Mouse (Mus musculus) ovary, postnatal 14 days (tissue): ENCODE measurements at regions not wholly inside any gene's neighbourhood (a gene's known extent, or its start where the extent isn't known, plus 50 kb on each side); places are given as distances from the start of the nearest gene placed in this dataset.

Source experiments
- DNase-seq: peaks from one replicate; pipeline ENCODE4 v3.0.0; 2022; ENCODE audit warnings: low spot score

DNA sequence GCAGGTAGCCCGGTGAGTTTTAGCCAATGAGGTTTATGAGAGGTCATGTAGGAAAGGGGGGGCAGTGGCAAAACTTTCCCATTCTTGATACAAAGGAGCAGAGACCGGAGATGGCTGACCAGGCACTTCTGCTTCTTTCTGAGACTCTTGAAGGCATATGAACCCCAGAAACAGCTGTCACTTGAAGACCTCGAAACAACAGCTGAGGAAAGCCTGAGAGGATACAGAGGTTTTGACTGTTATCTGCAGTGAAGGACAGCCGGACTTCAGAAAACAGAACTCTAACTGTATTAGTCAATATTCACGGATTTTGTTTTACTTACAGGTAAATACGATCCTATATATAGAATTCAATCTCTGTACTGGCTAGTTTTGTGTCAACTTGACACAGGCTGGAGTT is 50.0 kb upstream of the Tiparp start:
- no peak for DNase-seq

DNA sequence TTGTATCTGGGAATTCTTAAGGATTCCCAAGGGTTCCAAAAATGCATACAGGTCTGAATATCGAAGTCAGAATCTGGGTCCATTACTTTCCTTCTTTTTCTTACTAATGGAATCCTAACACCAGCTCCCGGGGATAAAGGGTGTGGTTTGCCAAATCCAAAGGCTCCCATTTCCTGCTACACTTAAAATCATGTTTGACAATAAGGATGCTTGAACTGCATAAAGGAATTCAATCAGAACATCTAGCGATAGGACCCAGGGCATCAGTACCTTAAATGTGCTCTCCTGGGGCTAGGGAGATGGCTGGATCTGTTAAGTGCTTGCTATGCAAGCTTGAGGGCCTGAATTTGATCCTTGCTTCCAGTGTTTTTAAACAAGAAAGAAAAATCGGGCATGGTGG is 51.1 kb upstream of the Tiparp start:
- DNase-seq, result no peak

DNA sequence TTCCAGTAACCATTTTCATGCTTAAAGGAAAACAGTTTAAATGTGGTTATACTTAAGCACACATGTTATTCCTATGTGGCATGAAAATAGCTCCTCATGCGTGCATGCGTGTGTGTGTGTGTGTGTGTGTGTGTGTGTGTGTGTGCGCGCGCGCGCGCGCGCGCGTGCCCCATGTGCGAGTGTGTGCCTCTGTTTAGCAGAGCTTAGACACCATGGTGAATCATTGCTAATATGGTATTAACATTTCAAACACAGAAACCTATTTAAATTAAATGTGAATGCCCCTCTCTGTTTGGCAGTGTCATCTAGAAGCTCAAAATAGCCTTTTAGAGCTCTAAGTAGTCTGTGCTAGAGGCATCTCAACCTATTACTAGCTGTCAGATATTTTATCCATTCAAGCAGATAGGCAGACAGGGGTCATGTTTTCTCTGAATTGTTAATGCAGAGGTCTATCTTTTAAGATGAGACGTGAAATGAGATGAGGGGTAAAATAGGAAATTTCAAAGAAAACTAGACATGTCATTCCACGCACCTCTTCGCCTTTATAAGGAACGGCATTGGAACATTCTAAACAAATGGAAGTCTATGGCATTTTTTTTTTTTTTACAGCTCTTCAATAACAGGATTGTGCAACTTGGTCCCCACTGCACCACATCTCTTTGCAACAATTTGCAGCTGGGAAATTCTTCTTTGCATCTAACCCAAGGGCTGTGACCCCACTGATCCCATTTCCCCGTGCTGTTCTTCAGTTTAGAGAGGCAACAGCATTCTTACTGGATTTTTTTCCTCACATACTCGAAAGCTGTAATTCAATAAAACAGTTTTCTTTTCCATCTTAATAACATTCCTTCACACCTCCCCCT is 51.9 kb upstream of the Tiparp start:
- no peak for DNase-seq

DNA sequence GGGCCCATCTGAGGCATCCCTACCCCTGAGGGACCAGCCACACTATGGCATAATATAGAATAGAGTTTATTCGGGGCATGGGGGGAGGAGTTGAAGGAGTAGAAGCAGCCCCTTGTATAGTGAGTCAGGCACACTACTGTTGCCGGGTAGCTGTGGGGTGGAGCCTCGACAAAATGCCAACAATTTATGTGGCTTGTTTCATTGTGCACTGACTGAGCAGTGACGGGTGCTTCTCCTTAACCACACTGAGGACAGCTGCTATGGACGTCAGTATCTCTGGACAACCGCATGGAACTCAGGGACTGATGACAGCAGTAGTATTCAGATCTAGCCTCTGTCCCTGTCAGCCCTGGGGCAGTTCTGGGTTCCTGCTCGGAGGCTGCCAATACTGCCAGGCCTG is 53.6 kb upstream of the Tiparp start:
- DNase-seq, result no peak

DNA sequence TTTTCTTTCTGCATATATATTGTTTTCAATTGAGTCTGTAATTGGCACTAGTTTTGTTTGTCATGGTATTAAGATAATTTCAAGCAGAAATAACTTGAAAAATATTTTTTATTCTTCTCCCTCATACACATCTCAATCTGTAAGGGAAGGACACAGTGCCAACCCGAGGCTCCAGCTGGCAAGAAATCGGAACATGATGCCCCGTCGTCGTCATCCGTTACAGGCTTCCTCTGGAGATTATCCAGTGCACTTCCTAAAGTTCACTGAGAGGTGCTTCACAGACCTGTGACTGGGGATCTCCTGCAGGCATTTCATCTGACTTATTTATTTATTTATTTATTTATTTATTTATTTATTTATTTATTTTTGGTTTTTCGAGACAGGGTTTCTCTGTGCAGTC is 56.4 kb upstream of the Tiparp start:
- DNase-seq, result no peak

DNA sequence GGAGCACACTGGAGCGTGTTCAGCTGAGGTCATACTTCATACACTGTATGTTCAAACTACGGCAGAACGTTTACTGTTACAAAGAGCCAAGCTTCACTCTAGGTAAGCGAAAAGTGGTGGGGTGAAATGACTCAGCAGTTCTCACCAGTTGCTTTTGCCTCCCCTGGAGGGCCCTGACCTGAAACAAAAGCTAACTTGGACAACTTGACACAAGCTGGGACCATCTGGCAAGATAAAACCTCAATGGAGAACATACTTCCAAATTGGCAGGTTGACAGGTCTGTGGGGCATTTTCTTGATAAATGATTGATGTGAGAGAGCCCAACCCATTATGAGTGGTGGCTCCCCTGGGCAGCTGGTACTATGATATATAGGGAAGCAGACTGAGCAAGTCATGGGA is 59.0 kb upstream of the Tiparp start:
- DNase-seq, result no peak

DNA sequence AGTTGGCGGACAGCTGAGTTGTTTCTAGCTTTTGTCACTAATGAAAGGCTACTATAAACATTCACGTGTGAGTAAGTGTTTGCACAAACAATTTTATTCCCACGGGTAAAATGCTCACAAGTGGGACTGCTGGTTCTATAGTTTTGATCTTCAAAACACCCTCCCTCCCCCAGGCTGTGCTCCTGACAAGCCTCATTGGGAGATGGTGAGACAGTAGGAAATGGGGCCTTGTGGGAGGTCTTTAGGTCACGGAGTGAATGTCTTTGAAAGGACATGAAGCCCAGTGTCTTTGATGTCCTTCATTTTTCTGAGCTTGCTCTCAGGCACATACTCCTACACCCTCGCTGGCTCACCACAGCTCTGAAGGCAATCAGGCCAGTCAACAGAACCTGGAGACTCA is 63.4 kb upstream of the Tiparp start:
- DNase-seq, result no peak

DNA sequence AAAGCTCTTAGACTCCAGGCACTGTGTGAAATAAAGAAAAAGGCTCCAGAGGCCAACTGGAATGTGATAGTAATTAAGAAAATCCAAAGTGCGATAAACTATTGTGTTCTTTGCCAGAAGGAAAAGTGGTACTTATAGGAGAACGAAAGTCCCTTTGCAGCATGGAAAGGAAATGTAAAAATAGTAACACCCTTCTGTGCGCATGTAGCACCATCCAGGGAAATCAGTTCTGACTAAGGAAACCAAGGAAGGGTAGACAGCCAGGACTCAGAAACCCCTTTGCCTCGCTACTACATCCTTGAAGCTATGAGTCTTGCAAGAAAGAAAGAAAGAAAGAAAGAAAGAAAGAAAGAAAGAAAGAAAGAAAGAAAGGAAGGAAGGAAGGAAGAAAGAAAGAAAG is 67.3 kb upstream of the Tiparp start:
- DNase-seq, result no peak

DNA sequence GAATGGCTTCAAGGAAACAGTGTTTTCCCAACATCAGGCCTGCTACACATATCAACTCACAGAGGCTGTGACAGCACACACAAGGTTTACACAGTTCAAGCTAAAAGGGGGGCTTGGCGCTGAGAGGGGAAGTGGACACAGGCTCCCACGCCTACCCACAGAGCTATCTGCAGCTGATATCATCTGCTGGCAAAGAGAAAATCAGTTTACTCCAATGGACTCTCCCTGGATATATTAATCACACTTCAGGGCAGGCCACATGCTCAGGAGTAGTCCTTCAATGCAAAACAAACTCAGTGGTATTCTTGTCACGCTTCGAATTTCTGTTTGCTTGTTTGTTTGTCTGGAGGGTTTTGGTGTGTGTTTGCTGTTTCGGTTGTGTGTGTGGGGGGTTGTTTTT is 67.3 kb upstream of the Ssr3 start:
- no peak for DNase-seq

DNA sequence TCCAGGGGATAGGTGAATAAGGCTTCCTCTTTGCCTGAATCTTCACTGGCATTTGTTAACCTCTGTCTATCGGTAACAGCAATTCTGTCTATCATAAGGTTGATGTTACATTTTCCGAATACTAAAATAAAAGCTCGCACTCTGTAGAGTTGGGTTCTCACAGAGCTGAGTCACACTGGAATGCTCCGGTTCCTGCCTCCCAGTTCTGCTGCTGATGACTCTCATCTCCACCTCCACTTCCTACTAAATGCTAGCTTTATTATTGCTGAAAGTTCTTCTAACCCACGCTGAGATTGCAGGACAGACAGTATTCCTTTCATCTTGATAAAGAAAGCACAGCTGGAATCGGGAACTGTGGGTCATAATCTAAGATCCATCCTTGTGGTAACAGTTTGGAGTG is 65.5 kb upstream of the Ssr3 start:
- no peak for DNase-seq

DNA sequence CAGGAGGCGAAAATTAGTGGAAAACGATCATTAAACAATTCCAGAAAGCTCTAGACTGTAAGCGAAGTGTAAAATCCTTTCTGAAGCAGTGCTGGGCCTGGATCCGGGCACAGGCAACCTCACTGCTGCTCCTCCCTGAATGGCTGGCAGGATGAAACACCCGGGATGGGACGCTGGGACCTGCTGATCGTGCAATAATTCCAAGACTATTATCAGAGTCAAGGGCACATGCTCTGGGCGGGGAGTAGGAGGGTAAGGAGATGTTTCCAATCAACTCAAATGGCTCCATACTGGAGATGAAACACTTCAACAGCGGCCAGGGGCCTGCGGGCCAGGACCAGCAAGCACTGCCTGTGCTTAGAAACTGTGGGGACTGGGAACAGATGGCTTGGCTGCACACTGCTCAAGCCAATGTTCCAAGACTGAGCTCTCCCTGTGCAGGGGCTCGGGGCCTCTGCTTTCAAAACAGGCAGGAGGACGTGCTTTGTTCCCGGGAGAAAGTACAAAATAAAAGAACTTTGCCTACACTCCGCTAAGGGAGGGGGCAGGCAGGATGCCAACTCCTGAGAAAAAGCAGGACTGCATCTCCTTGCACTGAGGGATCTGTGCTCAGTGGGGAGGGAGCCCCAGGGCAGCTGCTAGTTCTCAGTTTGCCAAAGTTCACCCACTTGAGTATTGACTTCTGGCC is 63.3 kb upstream of the Ssr3 start:
- peak; percentile 58 for DNase-seq

DNA sequence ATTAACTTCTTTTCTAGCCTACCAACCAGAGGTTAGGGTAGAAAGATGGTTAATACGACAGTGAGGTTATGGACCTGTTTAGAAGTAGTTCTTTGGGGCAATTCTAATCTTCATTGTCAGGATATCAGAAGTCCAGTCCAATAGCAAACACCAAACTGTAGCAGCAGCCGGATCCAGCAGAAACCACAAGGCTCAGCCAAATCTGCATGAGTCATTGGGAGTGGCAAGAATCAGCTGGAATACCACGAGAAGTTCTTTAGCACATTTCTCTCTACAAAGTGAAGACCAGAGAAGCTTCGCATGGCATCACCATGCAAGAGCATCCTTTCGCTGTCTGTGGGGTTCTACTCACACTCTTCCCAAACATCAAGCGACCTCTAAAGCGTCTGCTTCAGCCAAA is 61.9 kb upstream of the Ssr3 start:
- DNase-seq, result no peak

DNA sequence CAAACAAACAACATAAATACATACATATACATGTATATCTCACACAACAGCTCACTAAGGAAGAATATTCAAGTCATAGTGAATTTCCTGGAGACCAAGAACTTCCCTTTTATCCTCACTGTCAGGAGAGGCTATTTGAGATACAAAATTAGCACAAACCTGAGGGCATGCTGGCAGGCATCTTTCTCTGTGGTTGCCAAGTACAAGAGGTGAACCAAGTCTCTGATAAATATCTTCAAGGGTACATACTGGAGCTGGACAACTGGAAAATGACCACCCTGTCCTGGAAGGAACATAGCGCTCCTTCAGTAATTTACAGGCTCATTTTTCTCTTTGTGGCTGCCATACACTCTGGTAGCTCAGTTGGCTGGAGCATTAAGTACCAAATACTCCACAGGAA is 56.8 kb upstream of the Ssr3 start:
- DNase-seq, result no peak

DNA sequence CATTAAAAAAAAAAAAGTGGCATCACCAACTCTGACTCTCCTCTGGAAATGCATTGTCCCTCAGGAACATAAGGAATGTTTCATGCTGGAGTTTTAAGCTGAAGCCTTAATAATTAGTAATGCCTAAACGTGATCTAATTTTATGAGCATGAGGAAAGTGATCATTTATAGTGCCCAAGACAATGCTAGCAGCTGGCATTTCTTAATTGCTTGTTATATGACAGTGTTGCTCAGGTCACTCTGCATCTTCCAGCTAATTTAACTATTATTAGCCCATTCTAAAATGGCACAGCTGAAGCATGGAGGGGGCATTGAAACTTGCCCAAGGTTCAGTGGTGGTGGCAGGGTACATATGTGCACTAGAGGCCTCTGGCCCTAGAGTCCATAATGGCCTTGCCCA is 51.3 kb upstream of the Ssr3 start:
- DNase-seq, result no peak

DNA sequence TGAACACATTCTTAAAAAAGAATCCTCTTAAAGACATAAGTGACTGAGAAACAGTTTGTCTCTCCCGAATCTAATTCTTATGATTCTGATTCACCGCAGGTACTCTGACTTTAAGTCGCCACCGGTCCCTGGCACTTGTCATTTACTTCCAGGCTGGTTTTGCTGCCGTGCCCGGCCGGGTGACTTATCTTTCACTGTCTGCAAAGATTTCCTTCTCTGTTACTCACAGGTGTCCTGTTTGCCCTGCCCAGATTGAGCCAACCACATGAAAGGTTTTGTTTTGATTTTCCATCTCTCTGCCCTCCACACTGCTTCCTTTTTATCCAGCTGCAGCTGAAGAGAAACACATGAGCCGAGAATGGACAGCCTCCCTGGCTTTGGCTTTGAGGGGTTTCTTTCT is 50.5 kb upstream of the Ssr3 start:
- DNase-seq, result no peak

DNA sequence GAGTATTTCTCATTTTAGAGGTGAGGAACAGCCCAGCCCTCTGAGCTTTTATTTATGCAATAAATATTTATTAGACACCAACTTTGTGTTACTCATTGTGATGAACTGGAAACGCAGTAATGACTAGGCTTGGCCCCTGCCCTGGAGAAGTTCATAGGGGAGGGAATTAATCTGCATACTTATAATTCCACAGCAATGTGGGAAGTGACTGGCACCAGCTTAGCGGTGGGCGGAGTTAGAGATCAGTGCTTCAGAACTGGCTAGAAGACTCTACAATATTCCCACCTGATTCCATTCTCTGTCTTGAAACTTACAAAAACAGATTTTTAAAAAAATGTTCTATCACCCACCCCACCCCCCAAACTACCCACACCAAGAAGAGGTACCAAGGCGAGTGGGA is 49.8 kb upstream of the Ssr3 start:
- DNase-seq, result peak; percentile 20
